Mouse (Mus musculus): ENCODE results near the gene Zfp1.

DNA sequence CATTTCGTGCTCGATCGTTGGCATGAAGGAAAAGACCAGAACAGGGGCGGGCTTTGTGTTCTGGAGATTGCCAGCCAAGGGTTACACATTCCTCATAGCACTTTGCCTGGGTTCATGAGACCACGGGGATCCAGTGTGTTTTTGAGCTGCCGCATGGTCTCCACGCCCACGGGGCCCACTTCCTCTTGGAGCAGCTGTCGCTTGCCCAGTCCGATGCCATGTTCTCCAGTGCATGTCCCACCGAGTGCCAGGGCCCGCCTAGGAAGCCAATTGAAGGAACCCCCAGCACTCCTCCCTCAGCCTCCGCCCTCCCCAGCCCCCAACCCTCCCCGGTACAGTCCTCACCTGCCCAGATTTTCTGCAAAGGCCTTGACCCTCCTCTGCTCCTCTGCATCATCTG lies 16.3 kb upstream of the Zfp1 start:
- TF ChIP-seq CTCF (IDR thresholded peaks at IDR 0.05; ENCODE audit: borderline replicate concordance, control insufficient read depth, extremely low read depth, insufficient read depth, low read length, poor library complexity) (no peak), POLR2A (IDR thresholded peaks at IDR 0.05; ENCODE audit: control insufficient read depth, extremely low read depth, insufficient read depth, low read length, poor library complexity) (no peak)
